Mouse (Mus musculus): Measurements from ENCODE around the gene C1rb. TPM values are rescaled to one million over a fixed set of nuclear protein-coding genes. Genes with fewer than 3 reads are reported as not detected.
A peak's percentile ranks its signal among the peaks of the same experiment; 100 is the strongest.
"Not testable (repeated sequence)": the region's sequence is repeated elsewhere in the genome, so short reads cannot be mapped to it uniquely, and the experiment has no call there.

C1rb gene
- 1 to 10 TPM in 1 of 2 experiments, under 1 TPM in 1; 0.84 to 1.4 TPM for total RNA-seq (2021)
- long read RNA-seq, experiment 1 = 0 reads
- long read RNA-seq, experiment 2 = 0 reads

DNA sequence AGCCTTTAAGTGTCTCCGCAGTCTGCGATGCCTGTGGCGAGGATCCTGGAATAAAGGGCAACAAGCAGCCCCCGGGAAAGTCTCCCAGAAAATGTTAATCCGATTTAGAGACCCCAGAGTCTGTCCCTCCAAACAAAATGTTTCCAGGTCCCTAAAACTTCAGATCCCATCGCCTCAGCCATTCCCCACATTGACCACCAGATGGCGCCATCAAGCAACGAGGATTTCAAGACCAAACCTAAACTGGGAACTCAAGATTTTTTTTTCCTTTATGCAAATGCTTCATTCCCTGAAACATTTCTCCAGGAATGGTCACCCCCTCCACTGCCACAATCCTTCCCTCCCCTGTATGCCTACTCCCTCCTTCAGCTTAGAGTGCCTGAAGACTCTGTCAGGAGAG is at the start of gene C1rb:
C1rb (plus strand) TSS at position 269 of the 400 bp plus-strand sequence.
- DNase-seq (ENCODE audit: low spot score) = peak; percentile 55

DNA sequence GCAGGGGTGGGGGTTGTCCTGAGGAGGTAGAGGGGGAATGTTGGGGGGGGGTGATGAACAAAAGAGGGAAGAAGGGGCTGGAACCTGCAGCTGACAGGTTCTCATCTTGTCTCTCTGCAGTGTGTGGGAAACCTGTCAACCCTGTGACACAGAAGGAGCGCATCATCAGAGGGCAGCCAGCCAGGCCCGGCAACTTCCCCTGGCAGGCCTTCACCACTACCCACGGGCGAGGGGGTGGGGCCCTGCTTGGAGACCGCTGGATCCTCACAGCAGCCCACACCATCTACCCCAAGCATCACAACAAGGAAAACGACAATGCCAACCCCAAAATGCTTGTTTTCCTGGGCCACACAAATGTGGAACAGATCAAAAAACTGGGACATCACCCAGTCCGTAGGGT is 48.0 kb upstream of the C1rb start:
- DNase-seq (ENCODE audit: low spot score) = not testable (repeated sequence)

DNA sequence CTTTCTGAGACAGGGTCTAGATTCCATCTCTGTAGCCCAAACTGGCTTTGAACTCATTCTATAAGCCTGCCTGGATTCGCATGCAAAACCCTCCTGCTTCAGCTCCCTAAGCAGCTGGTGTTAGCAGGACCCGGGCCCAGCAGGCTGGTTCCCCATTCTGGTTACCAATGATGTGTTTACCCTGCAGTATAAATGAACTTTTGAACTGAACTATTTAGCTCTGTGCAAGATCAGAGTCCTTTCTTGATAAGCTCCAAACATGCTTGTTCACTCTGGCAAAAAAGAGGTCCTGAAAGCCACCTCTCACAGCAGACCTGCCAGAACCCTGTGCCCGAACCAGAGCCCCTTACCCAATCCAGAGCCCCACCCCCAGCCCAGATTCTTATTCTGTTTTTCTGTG is 42.2 kb upstream of the C1rb start:
- no peak for DNase-seq (ENCODE audit: low spot score)

DNA sequence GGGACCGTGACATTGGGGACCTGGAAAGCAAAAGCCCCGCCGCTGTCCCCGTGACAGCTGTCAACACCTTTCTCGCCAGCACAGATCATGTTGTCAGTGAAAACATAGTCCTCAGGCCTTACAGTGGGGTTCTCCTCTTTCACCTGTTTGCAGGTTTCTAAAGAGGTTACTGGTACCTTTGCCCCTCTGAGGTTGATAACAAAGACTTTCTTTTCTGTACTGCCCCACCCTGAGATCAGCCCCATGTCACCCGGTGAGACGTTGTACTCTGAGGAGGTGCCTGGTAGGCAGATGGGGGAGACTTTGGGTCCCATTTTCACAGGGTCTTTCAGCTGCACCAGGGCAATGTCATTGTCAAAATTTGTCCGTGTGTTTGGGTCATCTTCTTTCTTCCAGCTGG is 39.0 kb upstream of the C1rb start:
- DNase-seq (ENCODE audit: low spot score) = no peak

DNA sequence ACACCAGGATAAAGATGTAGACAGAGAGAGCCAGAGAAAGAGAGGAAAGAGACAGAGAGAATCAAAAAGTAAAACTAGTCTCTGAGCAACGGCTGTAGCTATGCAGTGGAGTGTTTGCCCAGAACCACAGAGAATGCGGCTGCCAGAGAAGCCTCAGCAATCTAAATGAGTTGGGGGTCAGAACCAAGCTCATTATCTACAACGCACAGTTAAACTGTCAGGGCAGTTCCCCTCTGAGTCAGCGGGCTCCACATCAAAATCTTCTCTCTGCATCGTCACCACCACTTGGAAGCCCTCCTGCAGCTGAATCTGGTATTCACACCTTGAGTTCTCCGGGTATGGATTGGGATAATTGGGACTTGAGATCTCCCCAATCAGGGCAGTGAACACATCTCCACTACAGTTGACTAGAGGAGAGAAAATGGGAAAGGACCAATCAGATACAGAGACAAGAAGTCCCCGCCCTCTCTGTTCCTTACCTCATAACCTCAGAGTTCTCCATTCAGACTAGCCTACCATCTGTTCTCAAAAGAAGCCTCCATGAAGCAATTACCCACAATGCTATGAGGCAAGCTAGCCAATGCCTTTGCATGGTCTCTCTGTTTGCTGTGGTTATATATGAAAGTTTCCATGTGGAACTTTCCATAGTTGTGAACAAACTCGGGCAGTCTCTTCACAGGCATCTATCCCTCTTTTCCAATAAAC is 33.8 kb upstream of the C1rb start:
- not testable (repeated sequence) for DNase-seq (ENCODE audit: low spot score)

DNA sequence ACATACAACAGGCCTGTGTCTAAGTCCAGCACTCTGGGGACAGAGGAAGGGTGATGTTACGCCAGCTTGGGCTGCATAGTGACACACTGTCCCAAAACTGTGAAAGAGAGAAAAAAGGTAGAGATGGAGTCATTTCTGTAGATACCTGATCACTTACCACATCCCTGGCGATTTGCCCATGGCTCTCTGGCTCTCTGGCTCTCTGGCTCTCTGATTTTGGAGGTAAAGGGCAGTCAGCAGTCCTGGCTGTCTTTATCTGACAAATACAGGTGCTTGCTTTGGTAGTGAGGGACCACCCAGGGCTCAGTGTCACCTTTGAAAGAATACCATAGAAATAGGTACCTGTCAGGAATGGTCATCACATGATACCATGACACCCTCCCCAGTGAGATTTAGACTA is 28.9 kb upstream of the C1rb start:
- not testable (repeated sequence) for DNase-seq (ENCODE audit: low spot score)

DNA sequence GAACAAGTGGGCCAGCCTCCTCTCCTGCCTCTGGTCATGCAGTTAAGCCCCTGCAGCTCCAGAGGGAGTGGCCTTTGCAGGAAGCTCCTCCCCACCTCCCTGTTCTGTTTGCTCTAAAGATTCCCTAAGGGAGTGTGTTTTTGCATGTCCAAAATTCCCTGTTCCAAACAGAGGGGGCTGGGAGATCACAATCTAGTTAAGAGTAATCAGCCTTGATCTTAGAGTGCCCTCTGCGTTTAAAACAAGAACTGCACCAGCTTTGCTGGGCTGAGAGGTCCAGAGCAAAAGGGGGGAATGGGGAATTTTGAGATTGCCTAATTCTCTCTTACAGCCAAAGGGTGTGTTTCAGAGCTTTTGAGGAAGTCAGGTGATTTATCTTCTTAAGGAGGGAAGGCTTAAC is 27.8 kb upstream of the C1rb start, which contains the start of gene C1s1:
C1s1 (minus strand) TSS at position 76 of the 400 bp plus-strand sequence.
- DNase-seq (ENCODE audit: low spot score) = peak; percentile 80

DNA sequence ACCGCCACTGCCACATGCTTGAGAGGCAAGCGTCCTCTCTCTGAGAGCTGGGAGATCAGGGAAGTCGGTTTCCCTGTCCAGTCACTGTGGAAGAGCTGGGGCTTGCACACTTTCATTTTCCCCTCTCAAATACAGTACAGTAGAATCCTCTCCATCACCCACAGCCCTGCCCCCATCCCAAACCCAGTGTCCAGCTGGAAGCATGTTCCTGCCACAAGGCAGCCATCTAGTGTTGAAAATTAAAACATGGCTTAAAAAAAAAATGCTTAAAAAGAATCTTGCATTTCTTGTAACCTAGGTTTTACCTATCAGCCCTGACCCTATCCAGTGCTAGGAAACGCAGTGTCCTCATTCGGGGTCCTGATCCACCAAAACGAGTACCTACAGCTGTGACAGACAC is 25.6 kb upstream of the C1rb start:
- peak; percentile 11 for DNase-seq (ENCODE audit: low spot score)

DNA sequence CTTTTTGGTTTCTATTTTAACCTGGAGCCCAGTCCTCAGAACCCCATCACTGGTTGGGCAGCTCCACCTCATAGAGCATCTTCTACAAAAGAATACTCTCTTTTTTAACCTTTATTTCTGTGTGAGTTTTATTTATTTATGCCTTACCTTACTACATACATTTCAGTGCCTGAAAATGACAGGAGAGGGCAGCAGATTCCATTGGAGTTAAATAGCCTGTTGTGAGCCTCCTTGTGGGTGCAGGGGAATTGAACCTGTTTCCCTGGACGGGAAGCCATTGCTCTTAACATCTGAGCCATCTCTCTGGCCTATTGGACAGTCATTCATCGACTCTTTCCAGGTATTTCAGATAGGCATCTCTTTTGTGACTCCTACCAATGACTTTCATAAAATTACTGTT is 24.7 kb upstream of the C1rb start:
- DNase-seq (ENCODE audit: low spot score) = no peak

DNA sequence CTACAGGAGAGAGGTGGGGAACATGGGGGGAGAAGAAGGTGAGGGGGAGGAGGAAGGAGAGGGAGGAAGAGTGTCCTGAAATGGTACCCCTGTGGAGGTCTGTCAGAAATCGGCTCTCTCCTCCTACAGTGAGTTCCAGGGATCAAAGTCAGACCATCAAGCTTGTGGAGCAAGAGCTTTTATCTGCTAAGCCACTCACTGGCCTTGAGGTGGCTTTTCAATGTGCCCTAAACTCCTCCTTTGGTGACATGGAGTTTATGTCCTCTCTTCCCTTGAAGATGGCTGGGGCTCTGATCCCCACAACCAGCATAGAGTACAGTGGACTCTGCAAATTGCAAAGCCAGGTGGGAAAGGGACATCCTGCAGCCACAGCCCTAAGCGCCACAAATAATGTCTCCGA is 22.1 kb upstream of the C1rb start:
- not testable (repeated sequence) for DNase-seq (ENCODE audit: low spot score)

DNA sequence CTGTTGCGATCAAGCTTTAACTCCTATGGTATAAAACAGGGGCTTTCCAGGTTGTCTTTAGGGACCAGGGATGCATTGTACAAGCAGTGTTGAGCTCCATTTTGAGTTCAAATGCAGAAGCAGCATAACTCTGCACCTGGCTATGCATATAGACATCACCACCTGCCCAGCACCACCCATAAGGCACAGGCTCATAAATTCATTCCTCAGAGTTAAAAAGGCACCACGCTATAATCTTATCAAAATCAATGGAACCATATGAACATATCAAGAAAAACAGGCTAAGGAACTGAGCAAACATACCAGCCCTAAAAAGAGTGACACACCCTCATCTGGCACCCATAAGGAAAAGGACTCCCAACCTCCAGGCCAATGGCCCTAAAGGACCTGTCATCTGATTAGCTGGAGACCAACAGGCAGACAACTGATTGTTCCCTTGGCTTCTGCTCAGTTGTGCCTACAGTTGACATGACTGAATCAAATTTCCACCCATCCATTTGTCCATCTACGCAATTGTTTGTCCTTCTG is 21.0 kb upstream of the C1rb start:
- DNase-seq (ENCODE audit: low spot score) = no peak

DNA sequence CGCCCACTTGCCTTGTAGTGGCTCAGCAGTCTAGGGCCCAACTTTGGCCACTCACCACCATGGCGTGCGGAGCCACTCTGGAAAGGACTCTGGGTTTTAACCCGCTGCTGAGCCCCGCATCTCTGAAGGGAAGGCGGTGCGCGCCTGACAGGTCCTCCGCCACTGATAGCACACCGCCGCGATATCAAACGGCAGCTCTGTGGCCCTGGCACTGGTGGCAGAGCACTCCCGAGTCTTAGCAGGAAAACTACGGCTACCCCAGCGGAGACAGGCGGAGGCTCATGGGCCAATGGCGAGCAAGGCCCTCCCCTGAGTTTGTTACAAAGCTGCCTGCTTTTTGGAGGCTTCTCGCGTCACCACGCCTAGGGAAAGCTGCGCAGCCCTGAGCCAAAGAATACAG is 17.3 kb upstream of the C1rb start:
- no peak for DNase-seq (ENCODE audit: low spot score)

DNA sequence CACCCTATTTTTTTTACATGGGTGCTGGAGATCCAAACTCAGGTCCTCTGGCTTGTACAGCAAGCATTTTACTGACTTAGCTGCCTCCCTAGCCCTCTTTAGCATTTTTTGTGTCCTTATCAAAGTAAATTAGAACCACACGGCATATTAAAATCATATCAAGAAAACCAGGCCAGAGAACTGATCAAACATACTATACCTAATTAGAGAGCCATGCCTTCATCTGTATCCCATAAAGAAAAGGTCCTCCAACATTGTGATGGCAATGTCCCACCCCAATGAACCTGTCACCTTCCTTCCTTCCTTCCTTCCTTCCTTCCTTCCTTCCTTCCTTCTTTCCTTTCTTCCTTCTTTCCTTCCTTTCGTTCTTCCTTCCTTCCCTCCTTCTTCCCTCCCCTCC is 14.1 kb upstream of the C1rb start:
- not testable (repeated sequence) for DNase-seq (ENCODE audit: low spot score)

DNA sequence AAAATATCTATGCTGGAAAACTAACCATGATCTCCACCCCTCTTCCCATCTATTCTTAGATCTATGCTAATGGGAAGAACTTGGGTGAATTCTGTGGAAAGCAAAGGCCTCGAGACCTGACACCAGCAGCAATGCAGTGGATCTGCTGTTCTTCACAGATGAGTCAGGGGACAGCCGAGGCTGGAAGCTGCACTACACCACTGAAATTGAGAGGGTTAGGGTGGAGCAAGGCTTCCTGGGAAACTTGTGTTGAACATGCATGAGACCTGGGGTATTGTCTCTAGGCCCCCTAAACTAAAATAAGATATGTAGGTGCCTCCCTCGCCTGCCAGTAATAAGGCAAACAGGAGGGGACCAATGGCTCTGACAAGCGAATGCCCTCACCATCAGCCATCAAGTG is 8.9 kb upstream of the C1rb start:
- not testable (repeated sequence) for DNase-seq (ENCODE audit: low spot score)

DNA sequence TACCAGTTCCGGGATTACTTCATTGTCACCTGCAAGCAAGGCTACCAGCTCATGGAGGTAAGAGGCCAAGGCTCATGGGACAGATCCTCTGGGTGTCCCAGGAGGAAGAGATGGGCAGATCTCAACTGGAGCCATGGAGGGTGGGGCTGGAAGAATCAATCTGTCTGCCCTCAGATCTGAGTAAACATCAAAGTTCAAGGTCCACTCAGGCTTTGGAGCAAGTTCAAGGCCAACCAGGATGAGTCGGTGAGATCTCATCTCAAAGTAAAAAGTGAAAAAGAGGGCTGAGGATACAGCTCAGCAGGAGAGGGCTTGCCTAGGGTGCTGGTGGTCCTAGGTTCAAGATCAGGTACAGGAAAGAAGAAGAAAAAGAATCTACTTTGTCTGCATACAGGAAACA is 8.5 kb upstream of the C1rb start:
- DNase-seq (ENCODE audit: low spot score) = not testable (repeated sequence)

DNA sequence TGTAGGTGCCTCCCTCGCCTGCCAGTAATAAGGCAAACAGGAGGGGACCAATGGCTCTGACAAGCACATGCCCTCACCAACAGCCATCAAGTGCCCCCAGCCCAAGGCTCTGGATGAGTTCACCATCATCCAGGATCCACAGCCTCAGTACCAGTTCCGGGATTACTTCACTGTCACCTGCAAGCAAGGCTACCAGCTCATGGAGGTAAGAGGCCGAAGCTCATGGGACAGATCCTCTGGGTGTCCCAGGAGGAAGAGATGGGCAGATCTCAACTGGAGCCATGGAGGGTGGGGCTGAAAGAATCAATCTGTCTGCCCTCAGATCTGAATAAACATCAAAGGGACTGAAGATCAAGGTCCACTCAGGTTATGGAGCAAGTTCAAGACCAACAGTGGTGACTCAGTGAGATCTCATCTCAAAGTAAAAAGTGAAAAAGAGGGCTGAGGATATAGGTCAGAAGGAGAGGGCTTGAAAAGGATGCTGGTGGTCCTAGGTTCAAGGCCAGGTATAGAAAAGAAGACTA is 5.1 kb downstream of the C1rb start:
- DNase-seq (ENCODE audit: low spot score) = not testable (repeated sequence)

DNA sequence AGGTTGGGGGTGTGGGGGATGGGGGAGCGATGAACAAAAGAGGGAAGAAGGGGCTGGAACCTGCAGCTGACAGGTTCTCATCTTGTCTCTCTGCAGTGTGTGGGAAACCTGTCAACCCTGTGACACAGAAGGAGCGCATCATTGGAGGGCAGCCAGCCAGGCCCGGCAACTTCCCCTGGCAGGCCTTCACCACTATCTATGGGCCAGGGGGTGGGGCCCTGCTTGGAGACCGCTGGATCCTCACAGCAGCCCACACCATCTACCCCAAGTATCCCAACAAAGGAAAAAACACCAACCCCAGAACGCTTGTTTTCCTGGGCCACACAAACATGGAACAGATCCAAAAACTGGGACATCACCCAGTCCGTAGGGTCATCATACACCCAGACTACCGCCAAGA is 10.1 kb downstream of the C1rb start:
- not testable (repeated sequence) for DNase-seq (ENCODE audit: low spot score)

DNA sequence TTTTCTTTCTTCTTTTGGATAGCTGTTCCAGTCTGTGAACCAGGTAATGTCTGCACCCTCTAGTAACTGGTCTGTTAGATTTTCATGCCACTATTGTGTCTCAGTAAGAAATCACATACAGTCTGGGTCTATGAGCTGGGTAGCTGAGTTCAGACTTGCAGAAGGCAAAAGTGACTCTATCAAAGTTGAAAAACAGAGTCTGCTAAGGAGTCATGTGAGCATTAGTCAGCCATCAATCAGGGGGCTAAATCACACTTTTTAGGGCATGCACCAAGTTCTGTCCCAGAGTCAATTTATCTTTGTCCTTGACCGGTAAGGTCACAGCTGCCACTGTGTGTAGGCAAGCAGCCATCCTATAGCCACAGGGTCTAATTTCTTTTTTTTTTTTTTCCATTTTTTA is 12.1 kb downstream of the C1rb start:
- DNase-seq (ENCODE audit: low spot score) = no peak

DNA sequence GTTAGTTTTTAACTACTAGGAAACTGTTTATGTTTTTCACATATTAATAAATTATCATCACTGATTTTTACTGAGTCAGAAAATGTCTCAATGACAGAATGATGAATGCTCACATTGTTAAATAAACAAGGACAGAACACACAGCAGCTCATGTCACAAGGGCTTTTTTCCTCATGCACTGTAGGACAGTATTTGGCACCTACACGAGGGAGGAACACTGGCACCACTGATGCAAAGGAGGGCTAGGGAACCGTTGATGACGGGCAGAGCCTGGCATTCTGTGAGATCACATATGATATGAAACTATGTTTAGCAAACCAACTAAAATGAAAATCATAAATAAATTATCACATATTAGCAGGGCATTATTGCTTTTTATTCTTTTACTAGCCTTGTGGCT is 14.8 kb downstream of the C1rb start:
- no peak for DNase-seq (ENCODE audit: low spot score)

DNA sequence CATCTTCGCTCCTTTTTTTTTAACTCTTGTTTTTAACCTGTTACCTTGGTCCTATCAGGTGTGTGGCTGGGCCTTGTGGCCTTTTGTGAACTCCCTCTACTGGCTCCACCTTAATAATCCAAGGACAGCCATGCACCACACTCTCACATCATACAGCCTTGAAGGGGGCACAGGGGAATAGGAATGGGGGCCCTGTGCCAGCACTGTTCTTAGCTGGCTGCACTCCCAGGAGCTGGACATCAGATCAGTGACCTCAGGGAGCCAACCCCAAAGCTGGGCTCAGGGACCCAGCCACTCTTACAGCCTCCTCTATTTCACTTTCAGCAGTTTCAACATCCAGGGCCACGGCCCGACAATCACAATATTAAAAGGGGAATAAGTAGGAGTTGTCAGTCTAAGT is 15.7 kb downstream of the C1rb start:
- peak; percentile 20 for DNase-seq (ENCODE audit: low spot score)

DNA sequence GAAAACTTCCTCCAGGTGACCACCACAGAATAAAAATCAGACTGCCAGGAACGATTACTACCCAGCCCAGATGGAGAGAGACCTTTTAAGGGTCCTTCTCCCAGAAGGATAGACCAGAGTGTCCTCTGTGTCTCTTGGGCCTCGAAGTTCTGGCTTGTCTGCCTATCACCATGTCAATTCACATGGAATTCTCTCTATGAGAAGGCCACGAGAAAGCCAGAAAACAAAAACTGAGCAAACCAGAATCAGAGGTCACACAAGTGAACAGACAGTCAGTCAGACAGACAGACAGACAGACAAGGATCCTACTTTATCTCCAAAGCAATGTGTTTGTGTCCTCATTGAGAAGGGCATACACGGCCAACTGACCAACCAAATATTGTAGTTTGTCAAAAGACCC is 16.2 kb downstream of the C1rb start:
- no peak for DNase-seq (ENCODE audit: low spot score)

DNA sequence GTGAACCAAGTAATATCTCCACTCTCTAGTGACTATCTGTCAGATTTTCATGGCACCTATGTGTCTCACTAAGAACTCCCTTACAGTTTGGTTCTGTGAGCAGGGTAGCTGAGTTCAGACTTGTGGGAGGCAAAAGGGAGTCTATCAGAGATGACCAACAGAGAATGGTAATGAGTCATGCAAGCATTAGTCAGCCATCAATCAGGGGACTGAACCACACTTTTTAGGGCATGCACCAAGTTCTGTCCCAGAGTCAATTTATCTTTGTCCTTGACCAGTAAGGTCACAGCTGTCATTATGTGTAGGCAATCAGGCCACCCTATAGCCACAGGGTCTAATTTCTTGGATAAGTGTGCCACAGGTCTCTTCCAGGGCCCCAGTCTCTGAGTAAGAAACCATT is 18.7 kb downstream of the C1rb start:
- no peak for DNase-seq (ENCODE audit: low spot score)

DNA sequence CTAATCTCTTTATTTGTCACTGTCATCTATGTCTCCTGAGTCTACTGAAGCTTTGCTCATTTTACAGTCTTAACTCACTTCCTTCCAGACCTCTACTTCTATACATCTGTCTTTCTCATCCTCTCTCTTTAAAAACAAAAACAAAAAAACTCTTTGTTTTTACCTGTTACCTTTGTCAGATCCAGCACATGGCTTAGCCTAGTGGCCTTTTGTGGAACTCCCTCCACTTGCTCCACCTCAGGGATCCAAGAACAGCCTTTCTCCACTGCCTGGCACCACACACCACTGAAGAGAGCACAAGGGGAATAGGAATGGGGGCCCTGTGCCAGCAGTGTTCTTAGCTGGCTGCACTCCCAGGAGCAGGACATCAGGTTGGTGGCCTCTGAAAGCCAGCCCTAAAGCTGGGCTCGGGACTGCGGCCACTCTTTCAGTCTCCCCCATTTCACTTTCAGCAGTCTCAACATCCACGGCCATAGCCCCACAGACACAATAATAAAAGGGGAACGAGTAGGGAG is 22.1 kb downstream of the C1rb start:
- no peak for DNase-seq (ENCODE audit: low spot score)
